Mouse (Mus musculus) skeletal muscle tissue, adult 2 months (tissue): ENCODE measurements at regions not wholly inside any gene's neighbourhood (a gene's known extent, or its start where the extent isn't known, plus 50 kb on each side); places are given as distances from the start of the nearest gene placed in this dataset.
"Not testable (repeated sequence)": the region's sequence is repeated elsewhere in the genome, so short reads cannot be mapped to it uniquely, and the experiment has no call there.

Experiments used
- DNase-seq: peaks from one replicate; pipeline ENCODE4 v3.0.0-alpha.2; 2012; ENCODE audit warnings: low read depth, low spot score

DNA sequence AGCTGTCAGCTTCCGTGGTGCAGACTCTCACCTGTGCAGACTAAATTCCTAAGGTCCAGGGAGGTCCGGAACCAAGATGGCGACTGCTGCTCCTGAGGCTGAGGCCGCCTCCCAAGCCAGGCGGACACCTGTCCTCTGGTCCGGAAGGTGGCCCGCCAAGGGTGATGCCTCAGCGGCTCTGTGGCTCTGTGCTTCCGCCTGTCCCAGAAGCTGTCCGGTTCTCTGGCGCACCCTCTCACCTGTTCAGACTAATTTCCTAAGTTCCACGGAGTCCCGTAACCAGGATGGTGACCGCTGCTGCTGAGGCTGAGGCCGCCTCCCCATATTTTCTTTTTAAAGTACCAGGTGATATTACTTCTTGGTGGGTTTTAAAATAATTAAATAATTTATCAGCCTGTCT lies 65.4 kb upstream of the B3galnt2 start:
- not testable (repeated sequence) for DNase-seq

DNA sequence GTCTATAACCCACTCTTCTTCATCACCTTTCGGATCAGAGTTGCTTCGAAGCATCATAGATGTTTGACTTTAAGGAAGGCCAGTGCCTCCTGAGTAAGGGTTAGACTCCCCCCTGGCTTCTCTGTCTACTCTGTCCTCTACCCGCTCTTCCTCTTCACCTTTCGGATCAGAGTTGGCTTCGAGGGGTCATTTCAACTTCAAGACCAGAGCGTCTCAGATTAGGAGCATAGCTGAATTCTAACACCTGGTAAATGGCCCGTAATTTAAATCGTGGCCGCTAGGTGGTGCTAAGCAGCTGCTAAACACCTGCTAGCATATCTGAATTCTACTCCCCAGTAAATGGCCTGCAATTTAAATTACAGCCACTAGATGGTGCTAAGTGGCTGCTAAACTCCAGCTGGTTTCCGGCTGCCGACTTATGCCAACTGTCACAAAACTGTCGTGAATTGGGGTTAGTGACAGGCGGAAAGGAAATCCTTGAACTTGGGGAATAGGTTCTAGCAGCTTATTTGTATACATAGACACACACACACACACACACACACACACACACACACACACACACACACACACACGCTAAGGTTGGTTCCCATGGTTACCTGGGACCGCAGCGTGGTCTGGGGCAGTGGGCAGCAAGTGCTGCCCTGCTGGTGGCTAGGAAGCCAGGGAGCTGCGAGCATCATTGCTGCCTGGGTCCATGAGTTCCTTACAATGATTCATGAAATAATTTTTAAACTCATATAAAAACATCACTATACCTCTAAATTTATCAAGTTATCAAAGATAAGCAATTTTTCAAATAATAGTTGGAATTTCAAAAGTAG lies 64.8 kb upstream of the B3galnt2 start:
- DNase-seq = peak; percentile 98

DNA sequence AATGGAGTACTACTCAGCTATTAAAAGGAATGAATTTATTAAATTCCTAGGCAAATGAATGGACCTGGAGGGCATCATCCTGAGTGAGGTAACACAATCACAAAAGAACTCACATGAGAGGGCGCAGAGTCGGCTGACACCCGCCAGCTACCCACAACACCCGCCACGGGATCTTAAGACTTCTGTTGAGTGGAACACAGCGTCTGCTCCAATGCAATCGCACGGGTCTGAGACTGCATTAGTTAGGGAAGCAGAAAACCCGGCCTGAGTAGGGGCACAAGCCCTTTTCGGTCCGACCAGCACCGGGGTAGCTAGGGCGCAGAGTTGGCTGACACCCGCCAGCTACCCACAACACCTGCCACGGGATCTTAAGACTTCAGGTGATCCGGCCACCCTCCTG lies 52.1 kb upstream of the B3galnt2 start:
- DNase-seq = not testable (repeated sequence)
